Mouse (Mus musculus): ENCODE results near the gene Sox9.
A peak's percentile ranks its signal among the peaks of the same experiment; 100 is the strongest.

Sox9 gene

GRCm38 (mm10) chr11:112781994-112782356 is at the start of gene Sox9:
Sox9 (plus strand) TSS chr11:112782224.
- no peak for DNase-seq (ENCODE audit: low spot score)

- no peak for DNase-seq (ENCODE audit: low spot score)
Measured at GRCm38 (mm10) chr11:112732401-112732800, 49.6 kb upstream of the Sox9 start.

- DNase-seq (ENCODE audit: low spot score): no peak
Measured at GRCm38 (mm10) chr11:112737071-112737470, 45.0 kb upstream of the Sox9 start.

- no peak for DNase-seq (ENCODE audit: low spot score)
Measured at GRCm38 (mm10) chr11:112739681-112740080, 42.3 kb upstream of the Sox9 start.

- DNase-seq (ENCODE audit: low spot score): no peak
Measured at GRCm38 (mm10) chr11:112756516-112756915, 25.5 kb upstream of the Sox9 start.

- DNase-seq (ENCODE audit: low spot score): no peak
Measured at GRCm38 (mm10) chr11:112758056-112758455, 24.0 kb upstream of the Sox9 start.

GRCm38 (mm10) chr11:112766956-112767355 is 15.1 kb upstream of the Sox9 start:
- DNase-seq (ENCODE audit: low spot score): no peak

GRCm38 (mm10) chr11:112767531-112768041 is 14.4 kb upstream of the Sox9 start:
- no peak for DNase-seq (ENCODE audit: low spot score)

GRCm38 (mm10) chr11:112772791-112773355 is 9.2 kb upstream of the Sox9 start:
- no peak for DNase-seq (ENCODE audit: low spot score)

GRCm38 (mm10) chr11:112779762-112780161 is 2.3 kb upstream of the Sox9 start:
- peak; percentile 30 for DNase-seq (ENCODE audit: low spot score)

- no peak for DNase-seq (ENCODE audit: low spot score)
Measured at GRCm38 (mm10) chr11:112780394-112780920, 1.6 kb upstream of the Sox9 start.

- DNase-seq (ENCODE audit: low spot score): peak; percentile 20
Measured at GRCm38 (mm10) chr11:112781035-112781911, 751 bp upstream of the Sox9 start.

- peak; percentile 46 for DNase-seq (ENCODE audit: low spot score)
Measured at GRCm38 (mm10) chr11:112782357-112783121, 515 bp downstream of the Sox9 start.

GRCm38 (mm10) chr11:112783401-112784346 is 1.6 kb downstream of the Sox9 start:
- DNase-seq (ENCODE audit: low spot score): no peak

GRCm38 (mm10) chr11:112784347-112784902 is 2.4 kb downstream of the Sox9 start:
- no peak for DNase-seq (ENCODE audit: low spot score)

GRCm38 (mm10) chr11:112784903-112785381 is 2.9 kb downstream of the Sox9 start:
- DNase-seq (ENCODE audit: low spot score): no peak

GRCm38 (mm10) chr11:112785581-112785980 is 3.6 kb downstream of the Sox9 start:
- DNase-seq (ENCODE audit: low spot score): no peak

- no peak for DNase-seq (ENCODE audit: low spot score)
Measured at GRCm38 (mm10) chr11:112786427-112786826, 4.4 kb downstream of the Sox9 start.

GRCm38 (mm10) chr11:112788296-112788695 is 6.3 kb downstream of the Sox9 start:
- no peak for DNase-seq (ENCODE audit: low spot score)

GRCm38 (mm10) chr11:112796379-112796778 is 14.4 kb downstream of the Sox9 start:
- no peak for DNase-seq (ENCODE audit: low spot score)

Measured in urinary bladder, postnatal 25 days (tissue).